ENCODE assay signal across 13 mouse cellular contexts in the genomic region with DNA sequence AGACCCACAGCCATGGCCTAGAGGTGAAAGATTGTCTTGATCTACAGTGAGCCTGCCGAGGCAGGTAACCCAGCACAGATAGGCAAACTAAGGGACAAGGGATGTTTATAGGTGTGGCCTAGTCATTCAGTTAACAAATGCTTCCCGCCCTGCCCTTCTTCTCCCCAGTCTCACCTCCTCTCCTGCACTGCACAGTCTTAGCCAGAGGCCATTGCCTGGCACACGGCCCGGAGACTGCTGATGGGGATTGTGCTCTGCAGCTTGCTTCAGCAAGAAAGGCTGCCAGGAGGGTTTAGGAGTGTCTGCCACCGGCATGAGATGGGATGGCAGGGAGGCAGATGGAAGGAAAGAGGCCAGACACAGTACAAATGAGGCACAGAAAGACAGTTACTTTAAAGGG. TPM values are rescaled to one million over a fixed set of nuclear protein-coding genes. Genes with fewer than 3 reads are reported as not detected.
DNase-seq lines count a peak whose midpoint lies in the region; ATAC-seq and TF ChIP-seq lines count a peak whose summit lies in the region.
"Had no signal": no experiment of that assay in that cellular context is flagged by ENCODE, and none has a peak within 500 bp of the region (broad histone marks: within the 10 kb centered on the region; RNA-seq: fewer than 3 reads in every experiment).

No protein-coding gene starts in this region.

- H3K36me3 ChIP-seq in E14TG2a.4 (ENCODE audit: insufficient read depth, low read length): no peaks in the 10 kb centered on the region
- H3K36me3 ChIP-seq: midbrain, embryonic 10.5 days had no signal

- H3K4me1 ChIP-seq in E14TG2a.4 (replicated peaks; ENCODE audit: low read depth, low read length): peaks cover 89% of the 10 kb centered on the region
- H3K4me1 ChIP-seq: midbrain, embryonic 10.5 days had no signal

- intact Hi-C loops in gastrocnemius, adult 2 months (cut with DNase I): no loop called here

- no peak overlapping the region for H3K4me3 ChIP-seq in gastrocnemius, adult 2 months
- peak overlapping the region; percentile 14 for H3K4me3 ChIP-seq in E14TG2a.4 (replicated peaks; ENCODE audit: low read length)
- H3K4me3 ChIP-seq: midbrain, embryonic 10.5 days had no signal

- no peak overlapping the region for H3K27ac ChIP-seq in gastrocnemius, adult 2 months
- H3K27ac ChIP-seq: midbrain, embryonic 10.5 days had no signal

- peak; percentile 54 for DNase-seq in gastrocnemius, adult 2 months
- DNase-seq in gastrocnemius, postnatal 4 days (ENCODE audit: low spot score in 2 of 2): no peak
- peak; percentile 65 for DNase-seq in MN1 (ENCODE audit: low spot score)
- DNase-seq in cerebellum, postnatal 10 days: peak; percentile 94 to 96
- DNase-seq in layer of hippocampus, adult 18-20 months (ENCODE audit: low spot score in 2 of 2): no peak
- DNase-seq: heart, adult 11 months; heart, postnatal 4 days; kidney, adult 18-20 months; thymus, postnatal 4 days had no signal

- ATAC-seq in activated CD4-positive, CD25-positive, alpha-beta regulatory T cell, adult 4 months: no peak

- no peaks in the 10 kb centered on the region for H3K27me3 ChIP-seq in E14TG2a.4 (ENCODE audit: insufficient read depth, low read length)
- H3K27me3 ChIP-seq: CH12.LX had no signal

- 0 out of 2 replicates have a peak, but pooled peaks cover 7% of the 10 kb centered on the region for H3K9me3 ChIP-seq in E14TG2a.4 (ENCODE audit: low read length)

- TF ChIP-seq CTCF in gastrocnemius, adult 2 months (IDR thresholded peaks at IDR 0.05): no peak
- TF ChIP-seq CTCF in E14TG2a.4 (conservative IDR thresholded peaks at IDR 0.05; ENCODE audit: low read length): no peak

RNA-seq across cellular contexts. Expression of gene Rcor2, which starts 9.2 kb away (rescaled TPM):
- 1 to 10 TPM; 1.6 to 2.0 TPM for total RNA-seq in gastrocnemius, adult 2 months (2021)
- total RNA-seq in gastrocnemius, postnatal 4 days (2021): 10 to 100 TPM; 11.0 to 13.1 TPM
- 10 to 100 TPM; 12.7 to 13.9 TPM for total RNA-seq in layer of hippocampus, adult 18-20 months (2021)
- polyA plus RNA-seq in activated CD4-positive, CD25-positive, alpha-beta regulatory T cell, adult 4 months (2017; shearing (Covaris generic)): not detected

RNA-seq across cellular contexts. Expression of gene Naa40, which starts 16.9 kb away (rescaled TPM):
- total RNA-seq in gastrocnemius, adult 2 months (2021): 10 to 100 TPM in 1 of 2 experiments, 1 to 10 TPM in 1; 10.0 to 12.7 TPM
- total RNA-seq in gastrocnemius, postnatal 4 days (2021): 10 to 100 TPM; 20.1 to 22.4 TPM
- 10 to 100 TPM; 28.5 to 29.8 TPM for total RNA-seq in layer of hippocampus, adult 18-20 months (2021)
- polyA plus RNA-seq in activated CD4-positive, CD25-positive, alpha-beta regulatory T cell, adult 4 months (2017; shearing (Covaris generic)): 10 to 100 TPM; 28.0 to 29.3 TPM

RNA-seq across cellular contexts. Expression of gene Cox8a, which starts 40.5 kb away (rescaled TPM):
- 100 to 1,000 TPM in 1 of 2 experiments, 10 to 100 TPM in 1; 72.4 to 113 TPM for total RNA-seq in gastrocnemius, adult 2 months (2021)
- 100 to 1,000 TPM; 437 to 448 TPM for total RNA-seq in gastrocnemius, postnatal 4 days (2021)
- total RNA-seq in layer of hippocampus, adult 18-20 months (2021): 1,000 to 10,000 TPM in 1 of 2 experiments, 100 to 1,000 TPM in 1; 974 to 1,030 TPM
- 100 to 1,000 TPM; 387 to 411 TPM for polyA plus RNA-seq in activated CD4-positive, CD25-positive, alpha-beta regulatory T cell, adult 4 months (2017; shearing (Covaris generic))

RNA-seq across cellular contexts. Expression of gene Otub1, which starts 51.8 kb away (rescaled TPM):
- total RNA-seq in gastrocnemius, adult 2 months (2021): 10 to 100 TPM; 45.0 to 50.3 TPM
- total RNA-seq in gastrocnemius, postnatal 4 days (2021): 10 to 100 TPM; 73.9 to 79.3 TPM
- total RNA-seq in layer of hippocampus, adult 18-20 months (2021): 100 to 1,000 TPM; 306 to 307 TPM
- 100 to 1,000 TPM; 157 to 170 TPM for polyA plus RNA-seq in activated CD4-positive, CD25-positive, alpha-beta regulatory T cell, adult 4 months (2017; shearing (Covaris generic))

Comparison
In these comparisons a context has a peak if more than half of its experiments do, and no peak if none do; other contexts are left out.
1. DNase-seq: peak in gastrocnemius, adult 2 months (single experiment), MN1 (single experiment) and cerebellum, postnatal 10 days (2 of 2); none in gastrocnemius, postnatal 4 days (0 of 2) and layer of hippocampus, adult 18-20 months (0 of 2).
2. RNA of gene Rcor2, which starts 9.2 kb away (total RNA-seq): 12.7 to 13.9 TPM in layer of hippocampus, adult 18-20 months and 11.0 to 13.1 TPM in gastrocnemius, postnatal 4 days; 1.6 to 2.0 TPM in gastrocnemius, adult 2 months; every median in the first group is over 4 times any median in the second.